Comparison of ENCODE assay signal across 10 mouse cellular contexts in the genomic region with DNA sequence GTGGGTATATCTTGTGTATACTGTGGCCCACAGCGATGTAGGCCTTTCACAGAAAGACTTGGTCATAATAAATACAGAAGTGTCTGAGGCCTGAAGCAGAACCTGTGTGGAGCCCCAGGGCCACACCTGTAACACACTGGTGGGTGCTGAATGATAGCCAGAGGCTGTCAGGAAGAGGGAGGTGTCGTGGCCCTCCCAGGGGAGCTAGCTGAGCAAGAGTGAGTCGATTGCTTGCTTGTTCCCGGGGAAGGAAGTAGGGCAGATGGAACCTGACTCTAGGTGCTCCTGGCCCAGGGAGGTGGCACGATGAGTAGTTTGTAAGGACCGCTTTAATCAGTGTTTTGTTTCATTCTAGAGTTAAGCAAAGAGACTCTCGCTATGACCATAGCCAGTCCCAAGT.
DNase-seq lines count a peak whose midpoint lies in the region; ATAC-seq and TF ChIP-seq lines count a peak whose summit lies in the region.
"Had no signal": no experiment of that assay in that cellular context is flagged by ENCODE, and none has a peak within 500 bp of the region (broad histone marks: within the 10 kb centered on the region; RNA-seq: fewer than 3 reads in every experiment).

No protein-coding gene starts in this region.

- no peaks in the 10 kb centered on the region for H3K27me3 ChIP-seq in heart, embryonic 12.5 days (replicated peaks)
- no peaks in the 10 kb centered on the region for H3K27me3 ChIP-seq in neural tube, embryonic 15.5 days (replicated peaks)
- no peaks in the 10 kb centered on the region for H3K27me3 ChIP-seq in stomach, embryonic 16.5 days (ENCODE audit: control insufficient read depth, insufficient read depth, low read length)
- H3K27me3 ChIP-seq: Patski had no signal

- H3K4me1 ChIP-seq in heart, embryonic 12.5 days (replicated peaks): peaks cover 54% of the 10 kb centered on the region
- H3K4me1 ChIP-seq in neural tube, embryonic 15.5 days: peaks cover 64% of the 10 kb centered on the region
- H3K4me1 ChIP-seq in embryonic fibroblast, embryonic 13.5 days (ENCODE audit: control insufficient read depth, insufficient read depth, low read length): peaks cover 25% of the 10 kb centered on the region
- H3K4me1 ChIP-seq in stomach, embryonic 16.5 days (ENCODE audit: control insufficient read depth, insufficient read depth, low read length): peaks cover 24% of the 10 kb centered on the region

- peak overlapping the region; percentile 51; the same call in 1 of the 2 replicates for H3K9ac ChIP-seq in heart, embryonic 12.5 days
- H3K9ac ChIP-seq in neural tube, embryonic 15.5 days (replicated peaks): no peak overlapping the region
- no peak overlapping the region for H3K9ac ChIP-seq in stomach, embryonic 16.5 days (ENCODE audit: low read length)

- H3K4me2 ChIP-seq in heart, embryonic 12.5 days: peak overlapping the region; percentile 59
- peak overlapping the region; percentile 26; the same call in 1 of the 2 replicates for H3K4me2 ChIP-seq in neural tube, embryonic 15.5 days
- H3K4me2 ChIP-seq in stomach, embryonic 16.5 days (ENCODE audit: low read depth, low read length): peak overlapping the region; percentile 6; the same call in 1 of the 2 replicates

- no peaks in the 10 kb centered on the region for H3K36me3 ChIP-seq in heart, embryonic 12.5 days
- H3K36me3 ChIP-seq in neural tube, embryonic 15.5 days: no peaks in the 10 kb centered on the region
- no peaks in the 10 kb centered on the region for H3K36me3 ChIP-seq in stomach, embryonic 16.5 days (ENCODE audit: control insufficient read depth, insufficient read depth, low read length)
- H3K36me3 ChIP-seq: hindbrain, embryonic 10.5 days had no signal

- 0 out of 2 replicates have a peak overlapping the region, but pooled peaks have one; percentile 17 for H3K4me3 ChIP-seq in heart, embryonic 12.5 days
- H3K4me3 ChIP-seq in neural tube, embryonic 15.5 days (replicated peaks): no peak overlapping the region
- H3K4me3 ChIP-seq in embryonic fibroblast, embryonic 13.5 days (ENCODE audit: insufficient read depth, low read length): no peak overlapping the region
- no peak overlapping the region for H3K4me3 ChIP-seq in stomach, embryonic 16.5 days (replicated peaks; ENCODE audit: low read length)
- H3K4me3 ChIP-seq: megakaryocyte, embryonic 14.5 days had no signal

- no peak for ATAC-seq in heart, embryonic 12.5 days (ENCODE audit: insufficient number of reproducible peaks, low FRiP score)
- ATAC-seq in neural tube, embryonic 15.5 days (ENCODE audit: low FRiP score): no peak
- no peak for ATAC-seq in stomach, embryonic 16.5 days (ENCODE audit: insufficient read depth, low FRiP score)
- ATAC-seq: Patski had no signal

- intact Hi-C loops in heart, postnatal 10 days (cut with DNase I): loop anchor here (5.0 kb wide), 3 partner anchors 42 to 88 kb away; no protein-coding TSS in a partner anchor

- DNase-seq in heart, postnatal 10 days: no peak
- no peak for DNase-seq in neural tube, embryonic 10.5 days (ENCODE audit: extremely low spot score, low spot score)
- no peak for DNase-seq in layer of hippocampus, postnatal 25 days (ENCODE audit: extremely low spot score in 1 of 2, low spot score in 1 of 2)

- H3K9me3 ChIP-seq in heart, embryonic 12.5 days (replicated peaks): no peaks in the 10 kb centered on the region
- no peaks in the 10 kb centered on the region for H3K9me3 ChIP-seq in neural tube, embryonic 15.5 days (replicated peaks)
- H3K9me3 ChIP-seq in stomach, embryonic 16.5 days (replicated peaks; ENCODE audit: control insufficient read depth, low read length): no peaks in the 10 kb centered on the region
- H3K9me3 ChIP-seq: hindbrain, embryonic 10.5 days had no signal

- no peak overlapping the region for H3K27ac ChIP-seq in heart, embryonic 12.5 days (ENCODE audit: poor library complexity, severe bottlenecking)
- no peak overlapping the region for H3K27ac ChIP-seq in neural tube, embryonic 15.5 days (replicated peaks)
- H3K27ac ChIP-seq in embryonic fibroblast, embryonic 13.5 days (ENCODE audit: insufficient read depth, low read length): peak overlapping the region; percentile 50
- H3K27ac ChIP-seq in stomach, embryonic 16.5 days (ENCODE audit: low read length): no peak overlapping the region

- no peak for TF ChIP-seq POLR2A in embryonic fibroblast, embryonic 13.5 days (IDR thresholded peaks at IDR 0.05; ENCODE audit: low read depth, low read length)

- TF ChIP-seq CTCF in embryonic fibroblast, embryonic 13.5 days (IDR thresholded peaks at IDR 0.05; ENCODE audit: borderline replicate concordance, insufficient read depth, low read length): no peak

- 50% methylated on average over 7 of the region's 7 CpGs for WGBS in heart, embryonic 12.5 days
- 63% methylated on average over 7 of the region's 7 CpGs for WGBS in neural tube, embryonic 15.5 days
- WGBS in stomach, embryonic 16.5 days: 60% methylated on average over 7 of the region's 7 CpGs

Comparison
In these comparisons a context has a peak if more than half of its experiments do, and no peak if none do; other contexts are left out.
1. H3K4me2 ChIP-seq: peak in every context shown above with its lines; median percentile 59 in heart, embryonic 12.5 days; 26 in neural tube, embryonic 15.5 days; 6 in stomach, embryonic 16.5 days.